Mouse (Mus musculus) intestine, embryonic 16.5 days (tissue): Measurements from ENCODE around the gene Trabd2b. TPM values are rescaled to one million over a fixed set of nuclear protein-coding genes. Genes with fewer than 3 reads are reported as not detected.

Experiments
- ATAC-seq: fragments of 200-750 bp; cut with Nextera tagmentation; 2 replicates; pipeline ENCODE4 v1.8.0; 2017; ENCODE audit warnings: moderate TSS enrichment, moderate library complexity
- H3K27ac ChIP-seq: fragments of 300-500 bp; sonication (generic); 2 replicates; pipeline ENCODE4 v1.5.1; 2014; ENCODE audit warnings: mild to moderate bottlenecking, low read length
- H3K27me3 ChIP-seq: fragments of 300-500 bp; sonication (generic); replicated peaks from 2 replicates; pipeline ENCODE4 v1.6.1; 2014; ENCODE audit warnings: low read length, control low read depth, mixed read lengths; ENCODE audit not compliant: control insufficient read depth, insufficient read depth
- H3K36me3 ChIP-seq: fragments of 300-500 bp; sonication (generic); 2 replicates; pipeline ENCODE4 v1.6.1; 2014; ENCODE audit warnings: low read length, control low read depth; ENCODE audit not compliant: control insufficient read depth, insufficient read depth
- H3K4me1 ChIP-seq: fragments of 300-500 bp; sonication (generic); 2 replicates; pipeline ENCODE4 v1.6.1; 2014; ENCODE audit warnings: low read length, control low read depth, mixed read lengths; ENCODE audit not compliant: control insufficient read depth, insufficient read depth
- H3K4me2 ChIP-seq: fragments of 300-500 bp; sonication (generic); 2 replicates; pipeline ENCODE4 v1.6.1; 2014; ENCODE audit warnings: low read depth, low read length, control low read depth
- H3K4me3 ChIP-seq: fragments of 300-500 bp; sonication (generic); 2 replicates; pipeline ENCODE4 v1.5.1; 2014; ENCODE audit warnings: mild to moderate bottlenecking, low read length
- H3K9ac ChIP-seq: fragments of 300-500 bp; sonication (generic); 2 replicates; pipeline ENCODE4 v1.6.1; 2014; ENCODE audit warnings: low read depth, low read length
- H3K9me3 ChIP-seq: fragments of 300-500 bp; sonication (generic); 2 replicates; pipeline ENCODE4 v1.6.1; 2016; ENCODE audit warnings: low read length, control low read depth; ENCODE audit not compliant: control insufficient read depth
- WGBS: fragments of 180-500 bp; shearing (Covaris S2); extraction: QIAGEN DNeasy Blood & Tissue Kit; methylation state at CpG from one replicate; pipeline ENCODE4 v1.1.7; 2014; 5-methylcytosine and 5-hydroxymethylcytosine counted together
- polyA plus RNA-seq: library from polyadenylated mRNA; unstranded; fragments of >200 nt; fragmentation: Nextera tagmentation; extraction: Ambion mirVana; gene quantifications from 2 replicates; pipeline ENCODE4 v1.2.1, GENCODE M21; 2015

Gene Trabd2b
- polyA plus RNA-seq, 1 experiment from 2014 or later, result 0.37 TPM

- H3K9ac ChIP-seq, result peak overlapping the region; percentile 36; the same call in 1 of the 2 replicates
- peaks cover 12% of the 10 kb centered on the region for H3K4me1 ChIP-seq
- 0 out of 2 replicates have a peak, but pooled peaks have one; percentile 1 for ATAC-seq
- WGBS, result 16% methylated on average over 28 of the region's 28 CpGs
- H3K27ac ChIP-seq, result no peak overlapping the region
- H3K4me3 ChIP-seq, result no peak overlapping the region
- no peaks in the 10 kb centered on the region for H3K9me3 ChIP-seq
- no peaks in the 10 kb centered on the region for H3K36me3 ChIP-seq
- no peaks in the 10 kb centered on the region for H3K27me3 ChIP-seq
- peak overlapping the region; percentile 34; the same call in 1 of the 2 replicates for H3K4me2 ChIP-seq
Observed at GRCm38 (mm10) chr4:114648532-114649074, 242.1 kb downstream of the Trabd2b start.

- no peak for ATAC-seq
- no peak overlapping the region for H3K27ac ChIP-seq
- no peaks in the 10 kb centered on the region for H3K27me3 ChIP-seq
- no peaks in the 10 kb centered on the region for H3K9me3 ChIP-seq
- 75% methylated on average over 6 of the region's 6 CpGs for WGBS
- H3K4me1 ChIP-seq, result peaks cover 12% of the 10 kb centered on the region
- H3K4me2 ChIP-seq, result no peak overlapping the region
- H3K4me3 ChIP-seq, result no peak overlapping the region
- no peak overlapping the region for H3K9ac ChIP-seq
- H3K36me3 ChIP-seq, result no peaks in the 10 kb centered on the region
Observed at GRCm38 (mm10) chr4:114650551-114650950, 244.0 kb downstream of the Trabd2b start.

GRCm38 (mm10) chr4:114651007-114651406 is 244.5 kb downstream of the Trabd2b start:
- Histone ChIP-seq H3K9me3 (no peaks in the 10 kb centered on the region), H3K4me2 (no peak overlapping the region), H3K4me3 (no peak overlapping the region), H3K4me1 (peaks cover 9% of the 10 kb centered on the region), H3K27me3 (no peaks in the 10 kb centered on the region), H3K9ac (no peak overlapping the region), H3K27ac (no peak overlapping the region), H3K36me3 (no peaks in the 10 kb centered on the region)
- no peak for ATAC-seq
- 45% methylated on average over 3 of the region's 3 CpGs for WGBS

GRCm38 (mm10) chr4:114651606-114652005 is 245.1 kb downstream of the Trabd2b start:
- H3K27me3 ChIP-seq, result no peaks in the 10 kb centered on the region
- no peaks in the 10 kb centered on the region for H3K36me3 ChIP-seq
- H3K4me2 ChIP-seq, result no peak overlapping the region
- ATAC-seq, result no peak
- no peak overlapping the region for H3K27ac ChIP-seq
- no peak overlapping the region for H3K9ac ChIP-seq
- H3K4me3 ChIP-seq, result no peak overlapping the region
- H3K4me1 ChIP-seq, result peaks cover 8% of the 10 kb centered on the region
- no peaks in the 10 kb centered on the region for H3K9me3 ChIP-seq
- WGBS, result 76% methylated on average over 5 of the region's 5 CpGs

- Histone ChIP-seq H3K4me1 (peaks cover 8% of the 10 kb centered on the region), H3K9ac (no peak overlapping the region), H3K4me3 (no peak overlapping the region), H3K9me3 (no peaks in the 10 kb centered on the region), H3K27ac (no peak overlapping the region), H3K4me2 (no peak overlapping the region), H3K27me3 (no peaks in the 10 kb centered on the region), H3K36me3 (no peaks in the 10 kb centered on the region)
- WGBS, result 79% methylated on average over 4 of the region's 4 CpGs
- ATAC-seq, result no peak
Observed at GRCm38 (mm10) chr4:114652400-114652799, 245.9 kb downstream of the Trabd2b start.

GRCm38 (mm10) chr4:114657933-114658332 is 251.4 kb downstream of the Trabd2b start:
- Histone ChIP-seq H3K9me3 (no peaks in the 10 kb centered on the region), H3K4me3 (no peak overlapping the region), H3K9ac (no peak overlapping the region), H3K27ac (no peak overlapping the region), H3K36me3 (no peaks in the 10 kb centered on the region), H3K27me3 (no peaks in the 10 kb centered on the region), H3K4me2 (no peak overlapping the region), H3K4me1 (no peaks in the 10 kb centered on the region)
- WGBS, result 69% methylated on average over 2 of the region's 2 CpGs
- ATAC-seq, result no peak

GRCm38 (mm10) chr4:114659876-114660275 is 253.4 kb downstream of the Trabd2b start:
- Histone ChIP-seq H3K36me3 (no peaks in the 10 kb centered on the region), H3K27ac (no peak overlapping the region), H3K4me2 (no peak overlapping the region), H3K4me3 (no peak overlapping the region), H3K27me3 (0 out of 2 replicates have a peak, but pooled peaks cover under 1% of the 10 kb centered on the region), H3K9me3 (no peaks in the 10 kb centered on the region), H3K9ac (no peak overlapping the region), H3K4me1 (no peaks in the 10 kb centered on the region)
- whole genome bisulfite sequencing, result 51% methylated on average over 5 of the region's 5 CpGs
- ATAC-seq, result no peak

DNA sequence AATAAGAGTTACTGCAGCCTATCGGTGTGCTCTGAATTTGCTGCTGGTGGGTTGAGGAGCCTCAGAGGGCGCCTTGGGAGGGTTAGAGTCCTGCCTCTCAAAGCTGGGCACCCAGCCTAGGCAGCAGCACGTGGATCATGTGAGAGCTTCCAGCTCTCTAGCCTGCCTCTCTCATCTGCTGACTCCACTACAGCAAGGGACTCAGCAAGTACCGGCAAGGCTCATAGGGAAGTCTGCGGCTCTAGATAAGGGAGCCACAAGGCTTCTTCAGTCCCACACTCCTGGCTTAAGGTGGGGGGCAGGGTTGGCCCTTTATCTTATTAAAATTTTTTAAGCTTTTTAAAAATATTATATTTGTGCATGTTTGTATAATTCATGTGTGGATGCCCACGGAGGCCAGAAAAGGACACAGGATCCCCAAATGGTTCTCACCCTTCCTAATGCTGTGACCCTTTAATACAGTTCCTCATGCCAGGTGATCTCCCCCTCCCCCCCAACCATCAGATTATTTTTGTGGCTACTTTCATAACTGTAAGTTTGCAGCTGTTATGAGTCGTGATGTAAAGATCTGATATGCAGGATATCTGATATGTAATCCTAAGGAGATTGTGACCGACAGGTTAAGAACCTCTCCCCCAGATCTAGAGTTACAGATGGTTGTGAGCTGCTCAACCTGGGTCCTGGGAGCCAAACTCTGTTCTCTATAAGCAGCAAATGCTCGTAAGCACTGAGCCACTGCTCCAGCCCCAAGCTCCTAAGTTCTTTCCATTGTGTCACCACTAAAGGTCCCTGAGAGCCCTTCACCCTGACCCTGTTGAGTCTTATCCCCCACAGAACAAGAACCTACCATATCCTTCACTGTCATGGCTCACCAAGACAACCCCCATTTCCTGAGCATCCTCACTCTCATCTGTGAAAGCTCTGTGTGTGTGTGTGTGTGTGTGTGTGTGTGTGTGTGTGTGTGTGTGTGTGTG is 257.8 kb downstream of the Trabd2b start:
- H3K36me3 ChIP-seq, result no peaks in the 10 kb centered on the region
- peaks cover 18% of the 10 kb centered on the region for H3K27me3 ChIP-seq
- no peaks in the 10 kb centered on the region for H3K9me3 ChIP-seq
- H3K4me3 ChIP-seq, result no peak overlapping the region
- 75% methylated on average over 9 of the region's 9 CpGs for WGBS
- H3K4me2 ChIP-seq, result no peak overlapping the region
- no peak overlapping the region for H3K9ac ChIP-seq
- peaks cover 12% of the 10 kb centered on the region for H3K4me1 ChIP-seq
- no peak for ATAC-seq
- H3K27ac ChIP-seq, result no peak overlapping the region
